Mouse (Mus musculus): ENCODE measurements at regions not wholly inside any gene's neighbourhood (a gene's known extent, or its start where the extent isn't known, plus 50 kb on each side); places are given as distances from the start of the nearest gene placed in this dataset.
"Not testable (repeated sequence)": the region's sequence is repeated elsewhere in the genome, so short reads cannot be mapped to it uniquely, and the experiment has no call there.

GRCm38 (mm10) chr17:13487291-13488215 is 133.2 kb downstream of the Tcp10c start:
- intact Hi-C loops (cut with DNase I): no loop called here
- DNase-seq: peak; percentile 88 to 92

GRCm38 (mm10) chr17:13488608-13489324 is 134.4 kb downstream of the Tcp10c start:
- intact Hi-C loops (cut with DNase I): no loop called here

GRCm38 (mm10) chr17:13492239-13492638 is 137.9 kb downstream of the Tcp10c start:
- intact Hi-C loops (cut with DNase I); DNase-seq: not testable (repeated sequence)

More at GRCm38 (mm10) chr17:13488608-13489324, 134.4 kb downstream of the Tcp10c start:
- DNase-seq: peak; percentile 36 to 41

- DNase-seq; intact Hi-C loops (cut with DNase I): not testable (repeated sequence)
These were observed 138.4 kb downstream of the Tcp10c start for GRCm38 (mm10) chr17:13492649-13493277.

- intact Hi-C loops (cut with DNase I); DNase-seq: not testable (repeated sequence)
These were observed 139.5 kb downstream of the Tcp10c start for GRCm38 (mm10) chr17:13493866-13494265.

GRCm38 (mm10) chr17:13494475-13494874 is 140.1 kb downstream of the Tcp10c start:
- intact Hi-C loops (cut with DNase I); DNase-seq: not testable (repeated sequence)

- intact Hi-C loops (cut with DNase I); DNase-seq: not testable (repeated sequence)
These were observed 150.0 kb downstream of the Tcp10c start for GRCm38 (mm10) chr17:13504365-13504764.

GRCm38 (mm10) chr17:13504827-13505268 is 150.5 kb downstream of the Tcp10c start:
- intact Hi-C loops (cut with DNase I); DNase-seq: not testable (repeated sequence)

GRCm38 (mm10) chr17:13507397-13508063 is 153.2 kb downstream of the Tcp10c start:
- intact Hi-C loops (cut with DNase I); DNase-seq: not testable (repeated sequence)

GRCm38 (mm10) chr17:13519409-13520201 is 165.2 kb downstream of the Tcp10c start:
- DNase-seq: not testable (repeated sequence)
- intact Hi-C loops (cut with DNase I): loop anchor here (5.0 kb wide), 1 partner anchor 47 kb away; no protein-coding TSS in a partner anchor

GRCm38 (mm10) chr17:13532579-13532978 is 178.2 kb downstream of the Tcp10c start:
- DNase-seq; intact Hi-C loops (cut with DNase I): not testable (repeated sequence)

GRCm38 (mm10) chr17:13540446-13541241 is 186.3 kb downstream of the Tcp10c start:
- DNase-seq: no peak
- intact Hi-C loops (cut with DNase I): no loop called here

- intact Hi-C loops (cut with DNase I): no loop called here
- no peak for DNase-seq
These were observed 186.9 kb downstream of the Tcp10c start for GRCm38 (mm10) chr17:13541249-13541648.

- intact Hi-C loops (cut with DNase I): no loop called here
- no peak for DNase-seq
These were observed 187.9 kb downstream of the Tcp10c start for GRCm38 (mm10) chr17:13542261-13542660.

GRCm38 (mm10) chr17:13542856-13543255 is 188.5 kb downstream of the Tcp10c start:
- no peak for DNase-seq
- intact Hi-C loops (cut with DNase I): no loop called here

- intact Hi-C loops (cut with DNase I): no loop called here
- DNase-seq: peak; percentile 40 to 71
These were observed 189.8 kb downstream of the Tcp10c start for GRCm38 (mm10) chr17:13544036-13544795.

- intact Hi-C loops (cut with DNase I): no loop called here
- no peak for DNase-seq
These were observed 191.9 kb downstream of the Tcp10c start for GRCm38 (mm10) chr17:13546249-13546648.

GRCm38 (mm10) chr17:13546669-13547085 is 192.3 kb downstream of the Tcp10c start:
- intact Hi-C loops (cut with DNase I): no loop called here

More at GRCm38 (mm10) chr17:13546669-13547085, 192.3 kb downstream of the Tcp10c start:
- no peak for DNase-seq
